Mouse (Mus musculus): ENCODE data around the gene AL732309.1. TPM values are rescaled to one million over a fixed set of nuclear protein-coding genes. Genes with fewer than 3 reads are reported as not detected.

The AL732309.1 gene
- 1.3 and 6.1 TPM in 2 replicates for polyA plus RNA-seq (2012; ENCODE audit: insufficient read depth, insufficient read length, missing spikeins)

GRCm38 (mm10) chr2:25246183-25247072, at the start of gene AL732309.1:
Gene AL732309.1 (minus strand): TSS chr2:25246863.
- no peak for TF ChIP-seq CTCF (IDR thresholded peaks at IDR 0.05; ENCODE audit: low read depth, low read length)
- TF ChIP-seq POLR2A (IDR thresholded peaks at IDR 0.05; ENCODE audit: borderline replicate concordance, low read depth, low read length), result no peak
- Histone ChIP-seq H3K4me3 (ENCODE audit: insufficient read depth, low read length) (no peak within 1 kb of the TSS), H3K27ac (ENCODE audit: insufficient read depth, low read depth, low read length) (no peak within 1 kb of the TSS), H3K4me1 (ENCODE audit: control insufficient read depth, insufficient read depth, low read length) (peaks cover 2% of the 10 kb centered on the region; the same call in 1 of the 2 replicates)

- no peaks in the 10 kb centered on the region for H3K4me1 ChIP-seq (ENCODE audit: control insufficient read depth, insufficient read depth, low read length)
- TF ChIP-seq POLR2A (IDR thresholded peaks at IDR 0.05; ENCODE audit: borderline replicate concordance, low read depth, low read length), result no peak
- TF ChIP-seq CTCF (IDR thresholded peaks at IDR 0.05; ENCODE audit: low read depth, low read length), result no peak
These were observed 47.0 kb upstream of the AL732309.1 start for GRCm38 (mm10) chr2:25293706-25294105.

GRCm38 (mm10) chr2:25292856-25293255, 46.2 kb upstream of the AL732309.1 start:
- Histone ChIP-seq H3K27ac (ENCODE audit: insufficient read depth, low read depth, low read length) (no peak overlapping the region), H3K4me3 (ENCODE audit: insufficient read depth, low read length) (no peak overlapping the region), H3K4me1 (ENCODE audit: control insufficient read depth, insufficient read depth, low read length) (no peaks in the 10 kb centered on the region)
- TF ChIP-seq CTCF (IDR thresholded peaks at IDR 0.05; ENCODE audit: low read depth, low read length), result peak; percentile 86
- TF ChIP-seq POLR2A (IDR thresholded peaks at IDR 0.05; ENCODE audit: borderline replicate concordance, low read depth, low read length), result no peak

More at GRCm38 (mm10) chr2:25293706-25294105, 47.0 kb upstream of the AL732309.1 start:
- Histone ChIP-seq H3K27ac (ENCODE audit: insufficient read depth, low read depth, low read length) (no peak overlapping the region), H3K4me3 (ENCODE audit: insufficient read depth, low read length) (no peak overlapping the region)

GRCm38 (mm10) chr2:25292054-25292544, 45.4 kb upstream of the AL732309.1 start:
- Histone ChIP-seq H3K4me3 (ENCODE audit: insufficient read depth, low read length) (no peak overlapping the region), H3K4me1 (ENCODE audit: control insufficient read depth, insufficient read depth, low read length) (no peaks in the 10 kb centered on the region), H3K27ac (ENCODE audit: insufficient read depth, low read depth, low read length) (no peak overlapping the region)
- TF ChIP-seq POLR2A (IDR thresholded peaks at IDR 0.05; ENCODE audit: borderline replicate concordance, low read depth, low read length) (no peak), CTCF (IDR thresholded peaks at IDR 0.05; ENCODE audit: low read depth, low read length) (no peak)

GRCm38 (mm10) chr2:25291184-25292053, 44.8 kb upstream of the AL732309.1 start:
- TF ChIP-seq POLR2A (IDR thresholded peaks at IDR 0.05; ENCODE audit: borderline replicate concordance, low read depth, low read length) (no peak), CTCF (IDR thresholded peaks at IDR 0.05; ENCODE audit: low read depth, low read length) (no peak)
- H3K27ac ChIP-seq (ENCODE audit: insufficient read depth, low read depth, low read length), result no peak overlapping the region
- H3K4me1 ChIP-seq (ENCODE audit: control insufficient read depth, insufficient read depth, low read length), result no peaks in the 10 kb centered on the region
- H3K4me3 ChIP-seq (ENCODE audit: insufficient read depth, low read length), result no peak overlapping the region

- no peak overlapping the region for H3K27ac ChIP-seq (ENCODE audit: insufficient read depth, low read depth, low read length)
- H3K4me1 ChIP-seq (ENCODE audit: control insufficient read depth, insufficient read depth, low read length), result no peaks in the 10 kb centered on the region
- no peak for TF ChIP-seq CTCF (IDR thresholded peaks at IDR 0.05; ENCODE audit: low read depth, low read length)
- no peak overlapping the region for H3K4me3 ChIP-seq (ENCODE audit: insufficient read depth, low read length)
These were observed 44.1 kb upstream of the AL732309.1 start for GRCm38 (mm10) chr2:25290816-25291130.

- Histone ChIP-seq H3K27ac (ENCODE audit: insufficient read depth, low read depth, low read length) (no peak overlapping the region), H3K4me3 (ENCODE audit: insufficient read depth, low read length) (no peak overlapping the region), H3K4me1 (ENCODE audit: control insufficient read depth, insufficient read depth, low read length) (no peaks in the 10 kb centered on the region)
- TF ChIP-seq POLR2A (IDR thresholded peaks at IDR 0.05; ENCODE audit: borderline replicate concordance, low read depth, low read length), result no peak
- TF ChIP-seq CTCF (IDR thresholded peaks at IDR 0.05; ENCODE audit: low read depth, low read length), result no peak
These were observed 43.6 kb upstream of the AL732309.1 start for GRCm38 (mm10) chr2:25290101-25290815.

GRCm38 (mm10) chr2:25289651-25290050, 43.0 kb upstream of the AL732309.1 start, which contains the start of gene Lrrc26:
Gene Lrrc26 (plus strand): TSS chr2:25289915.
- TF ChIP-seq CTCF (IDR thresholded peaks at IDR 0.05; ENCODE audit: low read depth, low read length), result no peak
- TF ChIP-seq POLR2A (IDR thresholded peaks at IDR 0.05; ENCODE audit: borderline replicate concordance, low read depth, low read length), result no peak
- Histone ChIP-seq H3K27ac (ENCODE audit: insufficient read depth, low read depth, low read length) (no peak within 1 kb of the TSS), H3K4me3 (ENCODE audit: insufficient read depth, low read length) (no peak within 1 kb of the TSS), H3K4me1 (ENCODE audit: control insufficient read depth, insufficient read depth, low read length) (no peaks in the 10 kb centered on the region)

GRCm38 (mm10) chr2:25288734-25289345, 42.2 kb upstream of the AL732309.1 start:
- H3K4me1 ChIP-seq (ENCODE audit: control insufficient read depth, insufficient read depth, low read length), result no peaks in the 10 kb centered on the region
- H3K4me3 ChIP-seq (ENCODE audit: insufficient read depth, low read length), result no peak overlapping the region
- H3K27ac ChIP-seq (ENCODE audit: insufficient read depth, low read depth, low read length), result no peak overlapping the region
- TF ChIP-seq CTCF (IDR thresholded peaks at IDR 0.05; ENCODE audit: low read depth, low read length) (no peak), POLR2A (IDR thresholded peaks at IDR 0.05; ENCODE audit: borderline replicate concordance, low read depth, low read length) (no peak)

Data from bone marrow macrophage, adult 2 months (primary cell).